Mouse (Mus musculus) heart, adult 2 months (tissue): Measurements from ENCODE around the gene Gm20388. TPM values are rescaled to one million over a fixed set of nuclear protein-coding genes. Genes with fewer than 3 reads are reported as not detected.
A peak's percentile ranks its signal among the peaks of the same experiment; 100 is the strongest.

Experiments
- DNase-seq, 2 experiments: peaks; one replicate each; pipeline ENCODE4 v3.0.0; 2021
- H3K27ac ChIP-seq: fragments of 200-600 bp; 2 replicates; pipeline ENCODE4 v1.8.1; 2022
- H3K27me3 ChIP-seq: fragments of 200-500 bp; 2 replicates; pipeline ENCODE4 v1.6.1; 2012; ENCODE audit warnings: mild to moderate bottlenecking, low read length, inconsistent platforms, mixed read lengths; ENCODE audit not compliant: control insufficient read depth, insufficient read depth
- H3K36me3 ChIP-seq: fragments of 200-500 bp; 2 replicates; pipeline ENCODE4 v1.6.1; 2012; ENCODE audit warnings: low read length, inconsistent platforms; ENCODE audit not compliant: control insufficient read depth, insufficient read depth
- H3K4me1 ChIP-seq: fragments of 200-500 bp; 2 replicates; pipeline ENCODE4 v1.6.1; 2011; ENCODE audit warnings: low read length; ENCODE audit not compliant: control insufficient read depth, insufficient read depth
- H3K4me3 ChIP-seq: fragments of 200-600 bp; 2 replicates; pipeline ENCODE4 v1.8.1; 2022
- H3K79me2 ChIP-seq: fragments of 200-500 bp; replicated peaks from 2 replicates; pipeline ENCODE4 v1.6.1; 2012; ENCODE audit warnings: mild to moderate bottlenecking, inconsistent platforms, low read length, moderate library complexity, mixed read lengths; ENCODE audit not compliant: control insufficient read depth, insufficient read depth
- H3K9ac ChIP-seq: fragments of 200-500 bp; 2 replicates; pipeline ENCODE4 v1.6.1; 2012; ENCODE audit warnings: low read depth, mild to moderate bottlenecking, control low read depth, inconsistent platforms, low read length, mixed read lengths
- CTCF ChIP-seq: fragments of 200-600 bp; IDR thresholded peaks from 2 replicates; pipeline ENCODE4 v1.8.1; 2022; ENCODE audit warnings: antibody characterized with exemption, mild to moderate bottlenecking, moderate library complexity
- EP300 ChIP-seq: fragments of 200-500 bp; IDR thresholded peaks from 2 replicates; pipeline ENCODE4 v1.6.1; 2011; ENCODE audit warnings: low read depth, low read length, control low read depth; ENCODE audit not compliant: insufficient read depth
- POLR2A ChIP-seq: fragments of 200-500 bp; IDR thresholded peaks from 2 replicates; pipeline ENCODE4 v1.6.1; 2011; ENCODE audit warnings: mild to moderate bottlenecking, low read depth, low read length, control low read depth; ENCODE audit not compliant: insufficient read depth
- WGBS: fragments of 180-500 bp; shearing (Covaris S2); methylation state at CpG from one replicate; pipeline ENCODE4 v1.1.7; 2018; 5-methylcytosine and 5-hydroxymethylcytosine counted together
- intact Hi-C: fragments of 180-260 bp; cut with DNase I; formaldehyde crosslinking; loops from one replicate; pipeline ENCODE4 v1.15.1; 2025
- polyA plus RNA-seq: library from polyadenylated mRNA; depleted of rRNA; stranded (reverse); fragments of >200 nt; gene quantifications from 2 replicates; pipeline ENCODE4 v1.2.3, GENCODE M21; 2012
- total RNA-seq, 2 experiments: library from RNA; stranded (reverse); gene quantifications; 2 replicates each; pipeline ENCODE4 v1.2.3; 2021

Gm20388 gene
- total and polyA plus RNA-seq, 3 experiments: 1.8 to 32.3 TPM; not detected in 1

GRCm38 (mm10) chr8:122454409-122454808, 2543.8 kb downstream of the Gm20388 start:
- no peak for TF ChIP-seq CTCF
- intact Hi-C loops: no loop called here
- Histone ChIP-seq H3K4me1 (no peaks in the 10 kb centered on the region), H3K9ac (no peak overlapping the region), H3K4me3 (no peak overlapping the region), H3K79me2 (no peaks in the 10 kb centered on the region), H3K27me3 (no peaks in the 10 kb centered on the region), H3K27ac (no peak overlapping the region), H3K36me3 (no peaks in the 10 kb centered on the region)
- 78% methylated on average over 6 of the region's 6 CpGs for WGBS
- DNase-seq: no peak

- no peak for TF ChIP-seq EP300
- TF ChIP-seq CTCF: no peak
- intact Hi-C loops: no loop called here
Observed at GRCm38 (mm10) chr8:122457171-122457570, 2546.5 kb downstream of the Gm20388 start.

GRCm38 (mm10) chr8:122459218-122459900, 2548.7 kb downstream of the Gm20388 start:
- no peaks in the 10 kb centered on the region for H3K27me3 ChIP-seq
- no peak for DNase-seq
- no peak overlapping the region for H3K4me3 ChIP-seq

More at GRCm38 (mm10) chr8:122457171-122457570, 2546.5 kb downstream of the Gm20388 start:
- no peak for DNase-seq
- Histone ChIP-seq H3K4me3 (no peak overlapping the region), H3K4me1 (peaks cover 4% of the 10 kb centered on the region; the same call in 1 of the 2 replicates), H3K36me3 (no peaks in the 10 kb centered on the region), H3K79me2 (no peaks in the 10 kb centered on the region), H3K27me3 (no peaks in the 10 kb centered on the region), H3K9ac (no peak overlapping the region), H3K27ac (no peak overlapping the region)
- 71% methylated on average over 11 of the region's 11 CpGs for WGBS

GRCm38 (mm10) chr8:122459990-122460389, 2549.3 kb downstream of the Gm20388 start:
- intact Hi-C loops: no loop called here
- WGBS: 27% methylated on average over 7 of the region's 7 CpGs
- H3K9ac ChIP-seq: peak overlapping the region; percentile 69
- TF ChIP-seq POLR2A: no peak
- no peak for TF ChIP-seq EP300
- TF ChIP-seq CTCF: no peak
- peaks cover 4% of the 10 kb centered on the region; the same call in 1 of the 2 replicates for H3K4me1 ChIP-seq
- H3K27me3 ChIP-seq: no peaks in the 10 kb centered on the region
- H3K79me2 ChIP-seq: no peaks in the 10 kb centered on the region
- peak overlapping the region; percentile 23; the same call in 1 of the 2 replicates for H3K27ac ChIP-seq
- peak overlapping the region; percentile 48 for H3K4me3 ChIP-seq
- H3K36me3 ChIP-seq: no peaks in the 10 kb centered on the region
- no peak for DNase-seq

More at GRCm38 (mm10) chr8:122459218-122459900, 2548.7 kb downstream of the Gm20388 start:
- WGBS: 65% methylated on average over 6 of the region's 6 CpGs
- Histone ChIP-seq H3K79me2 (no peaks in the 10 kb centered on the region), H3K4me1 (peaks cover 4% of the 10 kb centered on the region; the same call in 1 of the 2 replicates), H3K9ac (no peak overlapping the region), H3K27ac (no peak overlapping the region), H3K36me3 (no peaks in the 10 kb centered on the region)
- TF ChIP-seq POLR2A: no peak
- TF ChIP-seq CTCF: peak; percentile 58
- intact Hi-C loops: no loop called here

GRCm38 (mm10) chr8:122460524-122461472, 2550.2 kb downstream of the Gm20388 start, which contains the start of gene Snai3:
TSS of gene Snai3 (minus strand) at chr8:122460733.
- Histone ChIP-seq H3K4me3 (peak within 1 kb of the TSS; percentile 48), H3K9ac (peak within 1 kb of the TSS; percentile 69), H3K27ac (peak within 1 kb of the TSS; percentile 23; the same call in 1 of the 2 replicates), H3K27me3 (no peaks in the 10 kb centered on the region), H3K4me1 (peaks cover 4% of the 10 kb centered on the region; the same call in 1 of the 2 replicates), H3K79me2 (no peaks in the 10 kb centered on the region), H3K36me3 (no peaks in the 10 kb centered on the region)
- DNase-seq: peak; percentile 51 to 74
- peak; percentile 62; the same call in 1 of the 2 replicates for TF ChIP-seq POLR2A
- no peak for TF ChIP-seq CTCF
- 5% methylated on average over 56 of the region's 56 CpGs for WGBS
- intact Hi-C loops: no loop called here
